Mouse (Mus musculus) splenic B cell, adult 2 months (primary cell): Measurements from ENCODE around the gene Chat.

ENCODE experiments used
- DNase-seq: peaks from one replicate; pipeline ENCODE4 v3.0.0-alpha.2; 2011; ENCODE audit warnings: low read depth, low spot score
- H3K27me3 ChIP-seq: 2 replicates; pipeline ENCODE4 v1.6.1; 2012; ENCODE audit warnings: mild to moderate bottlenecking, low read length, moderate library complexity, mixed read lengths; ENCODE audit not compliant: control insufficient read depth, poor library complexity, insufficient read depth, severe bottlenecking
- H3K36me3 ChIP-seq: 2 replicates; pipeline ENCODE4 v1.6.1; 2012; ENCODE audit warnings: mild to moderate bottlenecking, low read length, moderate library complexity, mixed read lengths; ENCODE audit not compliant: control insufficient read depth, poor library complexity, insufficient read depth, severe bottlenecking

The Chat gene

DNA sequence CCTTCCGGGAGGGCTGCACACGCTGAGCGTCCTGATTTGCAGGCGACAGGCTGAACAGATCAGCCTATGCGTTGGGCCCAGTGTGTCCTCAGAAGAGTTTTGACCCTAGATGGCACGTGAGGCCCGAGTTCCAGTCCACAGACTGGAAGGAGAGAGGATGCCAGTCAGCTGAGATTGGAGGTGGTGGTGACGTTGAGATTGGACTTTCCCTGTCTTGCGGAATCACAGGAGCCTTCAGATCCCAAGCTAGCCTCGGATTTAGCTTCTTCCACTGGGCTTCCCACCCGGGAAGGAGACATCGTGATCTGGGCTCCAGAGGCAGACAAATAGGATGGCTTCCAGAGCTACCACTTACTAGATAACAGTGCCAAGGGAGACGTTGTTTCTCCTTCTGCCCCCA is at the start of gene Chat:
Gene Chat, minus strand, starts transcription at position 101 of the 400 bp plus-strand sequence.
- H3K36me3 ChIP-seq = no peaks in the 10 kb centered on the region
- DNase-seq = no peak
- no peaks in the 10 kb centered on the region for H3K27me3 ChIP-seq

DNA sequence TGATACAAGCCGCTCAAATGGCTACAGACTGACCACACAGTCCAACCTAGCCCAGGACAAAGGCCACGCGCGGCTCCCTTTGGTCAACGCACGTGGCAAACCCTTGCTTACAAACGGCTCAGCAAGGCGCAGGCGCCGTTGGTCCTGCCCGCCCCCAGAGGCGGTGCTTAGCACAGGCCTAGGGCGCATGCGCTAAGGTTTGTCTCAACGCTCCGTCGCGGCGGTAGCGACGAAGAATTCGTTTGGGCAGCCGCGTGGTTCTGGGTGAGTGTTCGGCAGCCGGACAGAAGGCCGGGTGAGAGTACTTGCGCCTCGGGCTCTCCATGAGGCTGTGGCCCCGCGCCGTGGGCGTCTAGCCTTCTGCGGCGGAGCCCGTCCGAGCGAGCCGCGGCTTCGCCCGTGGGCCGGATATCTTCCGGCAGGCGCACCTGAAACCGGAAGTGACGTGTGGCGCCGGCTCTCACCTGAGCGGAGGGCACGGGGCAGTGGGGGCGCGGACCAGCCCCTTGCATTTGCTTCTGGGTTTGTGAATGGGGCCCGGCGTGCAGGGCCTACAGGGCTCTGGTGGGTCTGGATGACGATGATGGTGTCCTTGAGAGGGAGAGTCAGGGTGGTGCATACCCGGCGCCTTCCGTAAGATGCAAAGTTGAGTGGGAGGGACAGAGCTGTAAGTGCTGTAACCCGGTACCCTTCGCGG is 47.7 kb upstream of the Chat start, which contains the start of gene Ercc6:
Gene Ercc6, plus strand, starts transcription at position 186 of the 697 bp plus-strand sequence.
- peak; percentile 96 for DNase-seq
- Histone ChIP-seq H3K27me3 (no peaks in the 10 kb centered on the region), H3K36me3 (no peaks in the 10 kb centered on the region)

DNA sequence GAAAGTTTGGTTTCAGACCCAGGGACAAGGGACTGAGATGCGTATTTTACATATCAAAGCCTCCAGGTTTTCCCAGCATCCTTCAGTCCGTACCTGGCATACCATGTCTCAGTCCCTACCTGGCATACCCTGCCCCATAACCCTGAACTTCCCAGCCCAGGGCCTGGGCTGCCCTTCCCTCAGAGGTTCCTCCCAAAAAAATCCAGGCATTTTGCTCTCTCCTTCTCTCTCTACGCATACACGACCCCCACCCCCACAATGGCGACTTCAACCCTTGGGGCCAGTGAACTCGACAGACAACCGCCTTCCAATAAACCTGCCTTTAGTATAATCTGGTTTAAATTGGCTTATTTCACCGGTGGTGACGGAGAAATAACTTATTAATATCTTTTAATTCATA is 47.1 kb upstream of the Chat start:
- Histone ChIP-seq H3K27me3 (no peaks in the 10 kb centered on the region), H3K36me3 (no peaks in the 10 kb centered on the region)
- peak; percentile 6 for DNase-seq

DNA sequence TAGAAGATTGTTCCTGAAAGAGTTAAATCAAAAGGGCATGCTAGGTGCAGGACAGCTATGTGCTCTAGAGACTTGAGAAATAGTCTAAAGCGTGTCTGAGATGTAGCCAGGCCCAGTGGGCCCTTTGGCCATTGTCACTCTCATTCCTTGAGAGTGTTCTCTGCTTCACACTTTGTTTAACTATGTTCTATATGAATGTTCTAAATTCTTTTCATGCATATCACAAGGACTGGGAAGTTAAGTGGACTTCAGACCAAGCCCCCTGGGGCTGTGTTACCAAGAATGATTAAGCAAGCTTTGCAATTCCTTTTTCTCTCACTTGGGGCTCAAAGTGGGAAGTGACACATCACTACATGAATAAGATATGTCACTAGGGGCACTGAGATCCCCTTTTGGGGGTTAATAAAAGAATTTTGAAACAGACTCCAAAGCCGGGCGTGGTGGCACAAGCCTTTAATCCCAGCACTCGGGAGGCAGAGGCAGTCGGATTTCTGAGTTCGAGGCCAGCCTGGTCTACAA is 43.7 kb upstream of the Chat start:
- no peak for DNase-seq
- H3K27me3 ChIP-seq = no peaks in the 10 kb centered on the region
- no peaks in the 10 kb centered on the region for H3K36me3 ChIP-seq

DNA sequence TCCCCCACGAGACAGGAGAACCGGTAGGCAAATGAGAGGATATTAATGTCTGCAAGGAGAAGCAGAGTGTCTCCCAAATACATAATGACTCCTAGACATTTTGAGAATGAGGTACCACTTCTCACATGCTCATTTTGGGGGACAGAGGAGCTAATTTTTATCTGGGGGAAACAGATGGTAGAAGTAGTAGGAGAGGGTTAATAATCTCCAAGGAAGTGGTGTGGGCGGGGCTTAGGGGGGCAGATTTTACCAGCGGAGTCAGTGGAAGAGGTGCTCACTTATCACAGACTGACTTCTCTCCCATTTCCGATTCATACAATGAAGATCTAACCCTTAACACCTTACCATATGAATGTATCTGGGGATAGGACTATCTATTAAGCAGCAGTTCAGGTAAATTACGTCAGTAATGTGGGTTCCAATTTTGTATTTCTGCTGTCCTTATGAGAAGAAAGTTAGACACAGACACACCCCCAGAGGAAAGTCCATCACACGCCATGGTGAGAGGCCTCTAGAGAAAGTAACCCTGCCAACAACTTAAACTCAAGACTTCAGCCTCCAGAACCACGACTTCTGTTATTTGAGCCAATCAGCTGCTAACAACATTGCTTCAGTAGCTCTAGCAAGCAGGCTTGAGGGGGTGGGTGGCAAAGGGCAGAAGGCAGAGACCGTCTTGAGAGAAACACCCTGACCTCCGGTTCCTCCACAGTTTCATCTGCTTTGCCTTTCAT is 42.5 kb upstream of the Chat start:
- Histone ChIP-seq H3K36me3 (no peaks in the 10 kb centered on the region), H3K27me3 (no peaks in the 10 kb centered on the region)
- no peak for DNase-seq

DNA sequence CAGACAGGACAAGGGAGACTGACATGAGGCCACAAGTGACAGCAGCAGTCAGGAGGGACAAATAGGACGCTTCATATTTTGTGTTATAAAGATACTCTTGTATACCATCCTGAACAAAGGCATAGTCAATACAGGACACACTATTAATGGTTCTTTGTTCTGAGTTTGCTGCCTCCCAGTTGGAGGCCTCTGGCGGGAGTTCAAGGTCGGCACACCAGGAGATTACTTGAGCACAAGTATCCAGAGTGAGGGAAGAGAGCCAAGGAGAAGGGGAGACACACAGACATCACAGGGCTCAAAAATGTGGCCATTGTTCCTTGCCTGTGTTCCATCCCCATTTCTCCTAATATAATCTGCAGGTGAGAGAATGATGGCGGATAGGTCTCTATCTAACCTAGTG is 41.4 kb upstream of the Chat start:
- no peaks in the 10 kb centered on the region for H3K27me3 ChIP-seq
- no peaks in the 10 kb centered on the region for H3K36me3 ChIP-seq
- DNase-seq = no peak

DNA sequence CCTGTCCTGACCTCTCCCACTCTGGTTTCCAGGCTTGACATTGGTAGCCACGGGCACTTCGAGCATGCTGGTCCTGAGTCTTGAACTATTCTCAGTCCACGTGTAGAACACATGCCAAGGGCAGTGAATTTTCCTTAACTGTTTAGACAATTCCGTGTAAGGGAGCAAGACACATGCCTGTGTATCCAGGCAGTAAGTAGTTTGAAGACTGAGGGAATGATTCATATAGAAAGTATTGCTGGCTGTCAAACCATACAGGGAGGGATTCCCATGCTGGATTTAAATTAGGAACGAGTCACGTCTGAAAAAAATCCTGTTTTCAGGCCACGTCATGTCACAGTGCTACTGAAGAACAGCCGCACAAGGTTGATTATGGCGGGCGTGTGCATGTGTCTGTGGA is 40.5 kb upstream of the Chat start:
- no peaks in the 10 kb centered on the region for H3K27me3 ChIP-seq
- DNase-seq = no peak
- H3K36me3 ChIP-seq = no peaks in the 10 kb centered on the region

DNA sequence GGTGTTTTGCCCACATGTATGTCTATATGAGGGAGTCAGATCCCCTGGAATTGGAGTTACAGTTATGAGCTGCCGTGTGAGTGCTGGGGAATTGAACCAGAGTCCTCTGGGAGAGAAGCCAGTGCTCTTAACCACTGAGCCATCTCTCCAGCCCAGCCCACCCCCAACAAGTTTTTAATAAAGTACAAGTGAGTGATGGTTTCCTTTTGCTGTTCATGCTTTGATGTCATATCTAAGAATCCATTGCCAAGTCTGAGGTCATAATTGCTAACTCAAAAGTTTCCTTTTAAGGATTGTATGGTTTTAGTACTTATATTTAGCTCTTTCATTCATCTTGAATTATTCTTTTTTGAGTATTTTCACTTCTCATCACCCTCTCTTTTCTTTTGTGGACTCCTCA is 38.1 kb upstream of the Chat start:
- no peaks in the 10 kb centered on the region for H3K27me3 ChIP-seq
- no peaks in the 10 kb centered on the region for H3K36me3 ChIP-seq
- DNase-seq = no peak

DNA sequence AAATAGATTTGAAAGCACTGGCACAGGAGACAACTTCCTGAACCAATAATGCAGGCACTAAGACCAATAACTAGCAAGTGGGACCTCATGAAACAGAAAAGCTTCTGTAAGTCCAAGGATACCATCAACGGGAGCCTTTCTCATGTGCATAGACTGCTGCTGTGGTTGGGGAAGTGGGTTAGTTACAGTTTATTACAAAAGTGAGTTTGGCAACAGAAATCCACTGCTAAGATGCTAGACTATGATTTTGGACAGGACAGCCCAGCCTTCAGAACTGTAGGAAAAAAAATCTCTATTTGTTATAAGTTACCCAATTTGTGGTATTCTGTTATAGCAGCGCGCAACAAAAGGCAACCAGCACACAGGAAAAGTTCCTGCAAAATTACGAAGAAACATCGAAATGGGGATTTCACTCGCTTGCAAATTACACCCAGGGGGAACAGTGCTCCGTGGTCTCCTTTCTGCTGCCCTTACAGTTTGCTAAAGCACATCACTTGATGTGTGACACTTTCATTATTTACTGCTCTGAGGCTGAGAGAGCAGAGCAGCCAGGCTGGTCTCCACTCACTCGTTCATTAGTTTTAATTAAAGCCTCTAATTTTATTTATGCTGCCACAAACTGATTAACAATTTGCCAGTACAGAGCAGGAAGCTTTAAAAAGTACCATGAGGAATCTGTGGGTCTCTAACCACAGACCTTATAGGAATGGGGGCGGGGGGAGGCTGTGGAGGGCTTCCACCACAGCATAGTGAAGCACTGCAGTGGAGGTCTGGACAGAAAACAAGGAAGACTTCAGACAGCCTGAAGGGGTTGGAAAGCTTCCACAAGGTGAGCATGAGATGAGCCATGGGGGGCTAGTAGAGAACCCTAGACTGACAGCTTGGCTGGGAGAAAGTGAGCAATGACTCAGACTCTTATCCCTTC is 37.2 kb upstream of the Chat start:
- DNase-seq = no peak
- no peaks in the 10 kb centered on the region for H3K36me3 ChIP-seq
- no peaks in the 10 kb centered on the region for H3K27me3 ChIP-seq

DNA sequence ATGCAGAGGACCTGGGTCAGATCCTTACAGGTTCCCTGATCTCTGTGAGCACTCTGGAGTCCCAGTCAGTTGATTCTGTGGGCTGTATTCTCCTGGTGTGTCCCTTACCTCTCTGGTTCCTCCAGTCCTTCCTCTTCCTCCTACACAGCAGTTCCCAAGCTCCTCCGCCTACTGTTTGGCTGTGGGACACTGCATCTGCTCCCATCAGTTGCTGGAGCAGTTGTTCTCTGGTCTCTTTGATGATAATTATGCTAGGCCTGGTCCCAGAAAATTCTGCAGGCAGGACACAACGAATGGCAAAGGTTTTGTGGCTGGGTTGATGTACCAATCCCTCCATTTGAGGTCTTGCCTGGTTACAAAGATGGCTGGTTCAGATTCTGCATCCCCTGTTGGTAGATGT is 35.5 kb upstream of the Chat start:
- Histone ChIP-seq H3K36me3 (no peaks in the 10 kb centered on the region), H3K27me3 (no peaks in the 10 kb centered on the region)
- no peak for DNase-seq

DNA sequence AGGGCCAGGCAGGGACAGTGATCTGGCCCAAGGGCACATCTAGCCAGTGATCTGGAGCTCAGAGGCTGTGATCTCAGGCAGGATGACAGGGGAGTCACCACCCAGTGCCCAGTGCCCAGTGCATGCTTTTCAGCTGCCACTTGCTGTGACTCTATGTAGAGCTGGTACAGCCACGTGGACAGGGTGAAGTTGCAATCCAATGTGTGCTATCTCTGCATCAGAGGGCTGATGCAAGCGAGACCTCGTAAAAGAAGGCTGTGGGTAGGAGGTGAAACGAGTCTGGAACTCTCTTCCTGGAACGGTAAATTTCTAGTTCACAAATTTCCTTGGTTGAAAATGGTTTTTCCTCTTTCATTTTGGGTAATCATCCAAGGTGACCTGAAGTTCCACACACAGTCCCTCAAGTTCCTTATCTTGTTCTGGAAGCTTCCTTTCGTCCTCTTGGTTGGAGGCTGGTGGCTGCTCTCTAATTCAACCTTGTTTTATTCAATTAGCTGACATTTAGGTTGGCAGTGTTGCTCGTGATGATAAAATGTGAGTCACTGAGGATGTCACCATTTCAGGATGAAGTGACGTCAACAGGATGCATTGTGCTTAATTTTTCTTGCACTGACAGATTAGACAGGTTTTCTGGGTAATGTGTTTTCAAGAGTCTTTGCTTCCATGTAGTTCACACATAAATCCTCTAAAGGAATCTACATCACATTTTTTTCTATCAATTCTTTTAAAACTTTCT is 30.5 kb upstream of the Chat start:
- Histone ChIP-seq H3K27me3 (no peaks in the 10 kb centered on the region), H3K36me3 (no peaks in the 10 kb centered on the region)
- no peak for DNase-seq

DNA sequence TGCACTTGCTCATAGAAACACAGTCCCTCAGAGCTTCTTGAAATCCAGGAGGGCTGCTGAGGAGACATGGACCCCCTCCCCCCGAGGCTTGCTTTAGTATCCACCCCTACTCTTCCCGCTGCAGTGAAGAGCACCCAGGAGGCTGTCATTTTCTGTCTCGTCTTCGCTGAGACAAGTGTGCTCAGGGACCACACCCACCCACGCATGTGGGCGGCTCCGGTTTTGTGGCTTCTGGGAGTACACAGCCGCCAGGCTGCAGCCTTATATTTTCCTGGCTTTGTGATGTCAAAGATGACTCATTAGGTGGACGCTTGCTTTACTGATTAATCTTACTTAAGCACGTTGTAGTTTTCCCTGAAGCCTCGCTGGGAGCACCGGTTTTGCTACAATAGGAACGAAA is 26.7 kb upstream of the Chat start:
- no peaks in the 10 kb centered on the region for H3K36me3 ChIP-seq
- H3K27me3 ChIP-seq = no peaks in the 10 kb centered on the region
- DNase-seq = peak; percentile 22

DNA sequence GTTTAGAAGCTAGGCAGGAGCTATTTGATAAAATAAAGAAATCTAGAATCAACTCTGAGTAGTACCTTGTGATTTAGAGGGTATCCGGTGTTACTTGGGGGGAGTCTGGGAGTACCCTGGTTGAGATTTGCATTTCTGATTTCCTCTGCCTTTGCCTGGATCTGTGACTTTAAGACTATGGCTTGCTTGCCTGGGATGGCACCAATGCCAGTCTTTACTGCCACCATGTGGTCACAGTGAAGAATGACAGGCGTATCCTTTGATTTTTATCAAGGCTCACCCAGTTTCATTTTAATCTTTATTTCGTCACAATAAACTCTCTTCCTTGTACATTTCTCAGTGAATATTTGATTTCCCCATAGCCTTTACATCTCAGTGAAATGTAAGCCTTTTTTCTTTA is 16.3 kb upstream of the Chat start:
- peak; percentile 61 for DNase-seq
- no peaks in the 10 kb centered on the region for H3K27me3 ChIP-seq
- no peaks in the 10 kb centered on the region for H3K36me3 ChIP-seq

DNA sequence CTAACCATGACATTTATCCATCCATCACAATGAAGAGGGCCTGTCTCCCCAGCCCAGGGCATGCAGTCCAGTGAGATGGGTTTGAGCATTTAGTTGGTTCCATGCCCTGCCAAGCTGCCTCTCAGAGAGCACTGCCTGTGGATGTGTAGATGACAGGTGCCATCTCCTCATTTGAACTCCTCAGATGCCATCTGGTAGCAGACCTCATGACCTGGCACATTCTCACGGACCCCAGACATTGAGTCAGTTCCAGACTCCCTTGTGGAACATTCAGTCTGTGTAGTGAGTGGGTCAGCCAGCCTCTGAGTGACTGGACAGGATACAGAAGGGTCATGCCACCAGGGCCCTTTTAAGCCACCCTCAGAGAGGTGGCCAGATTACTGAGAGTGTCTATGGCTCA is 11.8 kb upstream of the Chat start:
- no peak for DNase-seq
- Histone ChIP-seq H3K27me3 (no peaks in the 10 kb centered on the region), H3K36me3 (no peaks in the 10 kb centered on the region)
